Mouse (Mus musculus) ZHBTc4 (cell line): ENCODE results near the gene Smarcal1.

Experiments
- DNase-seq: peaks from one replicate; pipeline ENCODE4 v3.0.0-alpha.2; 2011; ENCODE audit warnings: low read depth, low spot score

The Smarcal1 gene

DNA sequence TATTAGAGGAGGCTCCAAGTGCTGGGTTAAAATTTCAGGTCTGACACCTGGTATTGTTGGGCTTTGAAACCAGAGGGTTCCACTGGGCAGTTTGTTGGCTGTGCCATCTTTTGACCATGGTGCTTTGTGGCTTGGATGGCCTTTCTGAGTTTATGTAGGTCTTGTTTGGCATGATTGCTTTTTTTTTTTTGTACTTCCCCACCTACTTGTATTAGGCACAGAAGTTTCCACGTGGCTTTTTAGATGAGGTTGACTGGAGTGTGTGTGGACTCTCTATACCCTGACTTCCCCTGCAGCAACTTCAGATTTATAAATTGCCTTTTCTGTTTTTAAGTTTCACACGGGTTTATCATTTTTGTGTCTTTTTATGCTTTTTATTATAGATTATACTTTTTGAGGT, 5.7 kb downstream of the Smarcal1 start:
- DNase-seq, result no peak

- DNase-seq, result no peak
Measured at GRCm38 (mm10) chr1:72590636-72591035, 7.6 kb downstream of the Smarcal1 start.

DNA sequence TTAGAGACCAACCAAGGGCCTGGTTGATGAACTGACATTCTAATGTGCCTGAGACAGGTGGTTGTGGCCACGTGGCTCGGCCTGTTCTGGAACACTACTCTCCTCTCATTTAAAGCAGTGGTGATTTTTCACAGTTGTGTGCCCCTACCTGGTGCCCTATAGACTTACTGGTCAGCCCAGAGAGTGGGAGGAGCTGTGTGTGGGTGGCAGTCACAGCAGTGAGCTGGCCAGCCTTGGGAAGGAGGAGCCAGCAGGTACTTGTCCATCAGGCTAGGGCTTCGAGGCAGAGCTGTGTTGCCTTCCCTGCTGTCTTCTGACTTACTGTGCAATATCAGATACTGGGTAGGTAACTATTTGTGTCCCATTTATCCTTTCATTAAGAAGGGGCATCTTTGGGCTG, 9.3 kb downstream of the Smarcal1 start:
- no peak for DNase-seq

DNA sequence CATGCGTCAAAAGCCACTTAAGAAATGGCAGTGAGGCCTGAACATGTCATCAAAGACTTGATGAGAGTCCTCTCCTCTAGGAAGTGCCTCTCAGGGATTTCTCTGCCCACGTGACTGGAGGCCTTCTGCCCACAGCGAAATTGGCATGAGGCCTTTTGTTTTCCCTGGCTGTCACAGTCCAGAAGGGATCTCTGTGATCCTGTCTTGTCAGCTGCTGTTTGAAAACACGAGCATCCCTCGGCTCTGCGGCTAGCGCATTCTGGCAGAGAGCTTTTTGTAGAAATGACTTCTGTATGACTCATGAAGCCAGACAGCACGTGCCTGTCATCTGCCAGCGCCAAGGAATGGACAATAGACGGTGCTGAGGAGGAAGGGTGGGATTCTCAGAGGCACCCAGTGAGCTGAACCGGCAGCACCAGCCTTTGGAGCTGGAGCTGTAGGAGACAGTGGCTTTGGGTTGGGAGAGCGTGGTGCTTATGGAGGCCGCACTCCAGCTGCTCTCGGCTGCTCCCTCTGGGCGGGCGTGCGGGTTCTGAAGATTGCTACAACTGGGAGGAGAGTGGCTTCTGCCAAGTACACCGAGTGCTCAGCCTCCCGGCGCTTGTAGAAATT, 10.4 kb downstream of the Smarcal1 start:
- peak; percentile 44 for DNase-seq

DNA sequence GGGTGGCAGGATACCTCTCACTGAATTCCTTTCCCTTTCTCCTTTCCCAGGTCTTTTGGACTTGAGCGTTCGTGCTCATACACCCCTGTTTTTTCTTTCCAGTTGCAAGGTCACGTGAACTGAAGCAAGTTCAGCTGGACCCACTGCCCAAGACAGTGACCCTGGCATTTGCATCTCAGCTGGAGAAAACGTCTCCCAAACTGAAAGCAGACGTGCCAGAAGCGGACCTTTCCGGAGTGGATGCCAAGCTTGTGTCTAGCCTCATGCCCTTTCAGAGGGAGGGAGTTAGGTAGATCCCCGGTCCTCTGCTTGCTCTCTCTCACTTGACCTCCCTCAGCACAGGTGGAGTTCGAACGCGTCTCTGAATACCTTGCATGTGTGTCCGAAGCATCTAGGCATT, 12.6 kb downstream of the Smarcal1 start:
- DNase-seq, result no peak

GRCm38 (mm10) chr1:72596231-72596630, 13.2 kb downstream of the Smarcal1 start:
- no peak for DNase-seq

- no peak for DNase-seq
Measured at GRCm38 (mm10) chr1:72599146-72600101, 16.4 kb downstream of the Smarcal1 start.

GRCm38 (mm10) chr1:72600778-72601177, 17.7 kb downstream of the Smarcal1 start:
- no peak for DNase-seq

DNA sequence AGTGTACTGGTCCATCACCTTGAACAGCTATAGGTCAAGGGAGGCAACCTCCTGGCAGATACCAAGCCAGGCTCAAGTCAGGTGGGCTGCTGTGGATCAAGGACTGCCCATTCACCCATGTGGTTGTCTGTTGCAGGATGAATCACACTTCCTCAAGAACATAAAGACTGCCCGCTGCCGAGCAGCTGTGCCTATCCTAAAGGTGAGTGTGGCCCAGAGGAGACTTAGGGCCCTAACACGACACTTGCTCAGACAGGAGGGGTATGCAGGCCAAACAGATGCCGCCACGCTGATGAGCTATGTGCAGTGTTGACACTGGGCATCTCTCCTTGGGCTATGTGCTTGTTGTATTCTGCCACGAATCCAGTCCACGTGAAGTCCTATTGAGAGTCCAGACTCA, 18.2 kb downstream of the Smarcal1 start:
- no peak for DNase-seq

DNA sequence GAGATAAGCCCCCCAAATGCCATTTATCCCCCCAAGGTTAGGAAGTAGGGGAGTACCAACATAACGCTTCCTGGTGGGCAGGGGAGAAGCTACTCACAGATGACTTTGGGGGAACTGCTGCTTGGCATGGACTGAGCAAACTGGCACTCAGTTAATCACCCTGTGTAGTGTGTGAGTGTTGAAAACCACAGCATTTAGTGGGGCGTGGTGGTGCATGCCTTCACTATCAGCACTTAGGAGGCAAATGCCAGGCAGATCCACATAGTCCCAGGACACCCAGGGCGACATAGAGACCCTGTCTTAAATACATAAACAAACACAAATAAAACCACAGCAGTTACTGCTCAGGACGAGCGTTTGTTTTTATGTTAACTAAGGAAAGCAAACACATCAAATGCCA, 19.1 kb downstream of the Smarcal1 start:
- no peak for DNase-seq

DNA sequence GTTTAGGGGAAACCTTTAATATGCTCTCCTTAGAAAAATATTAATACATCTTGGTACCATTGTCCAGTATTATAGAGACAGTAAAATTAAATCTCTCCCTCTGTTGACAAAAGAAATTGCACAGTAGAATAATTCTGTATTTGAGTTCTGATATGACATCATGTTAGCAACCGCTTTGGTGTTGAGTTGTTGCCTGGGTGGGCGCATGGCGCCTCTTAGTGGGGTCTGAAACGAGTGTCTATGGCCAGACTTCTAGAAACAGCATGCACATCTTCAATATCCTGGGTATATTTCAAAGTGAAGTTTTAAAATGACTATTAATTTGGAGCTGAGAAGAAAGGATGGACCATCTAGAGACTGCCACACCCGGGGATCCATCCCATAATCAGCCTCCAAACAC, 19.8 kb downstream of the Smarcal1 start:
- no peak for DNase-seq

DNA sequence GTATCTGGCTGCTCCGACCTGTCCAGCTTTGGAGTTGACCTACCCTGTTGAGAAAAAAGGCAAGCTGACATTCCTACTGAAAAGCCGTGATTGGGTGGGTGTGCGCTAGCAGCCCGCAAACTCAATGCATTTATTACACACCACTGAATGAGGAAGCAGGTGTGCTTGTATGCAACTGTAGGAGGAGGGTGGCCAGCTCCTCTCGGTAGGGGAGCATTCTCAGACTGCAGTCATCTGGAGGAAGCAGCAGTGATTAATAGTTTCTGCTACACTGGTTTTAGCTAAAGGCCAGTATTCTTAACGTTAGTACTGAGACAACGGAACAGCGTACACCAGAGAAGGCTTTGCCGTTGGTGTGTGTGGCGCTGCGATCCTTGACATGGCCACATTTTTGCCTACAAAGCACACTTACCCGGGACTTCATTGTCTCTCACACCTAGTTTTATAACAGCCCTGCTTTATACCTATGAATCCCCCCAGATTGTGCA, 23.2 kb downstream of the Smarcal1 start:
- DNase-seq, result no peak

- DNase-seq, result no peak
Measured at GRCm38 (mm10) chr1:72609129-72609528, 26.1 kb downstream of the Smarcal1 start.

- peak; percentile 45 for DNase-seq
Measured at GRCm38 (mm10) chr1:72609887-72610877, 27.1 kb downstream of the Smarcal1 start.

- DNase-seq, result no peak
Measured at GRCm38 (mm10) chr1:72612172-72612571, 29.1 kb downstream of the Smarcal1 start.

- DNase-seq, result peak; percentile 22
Measured at GRCm38 (mm10) chr1:72635221-72635620, 52.2 kb downstream of the Smarcal1 start.

DNA sequence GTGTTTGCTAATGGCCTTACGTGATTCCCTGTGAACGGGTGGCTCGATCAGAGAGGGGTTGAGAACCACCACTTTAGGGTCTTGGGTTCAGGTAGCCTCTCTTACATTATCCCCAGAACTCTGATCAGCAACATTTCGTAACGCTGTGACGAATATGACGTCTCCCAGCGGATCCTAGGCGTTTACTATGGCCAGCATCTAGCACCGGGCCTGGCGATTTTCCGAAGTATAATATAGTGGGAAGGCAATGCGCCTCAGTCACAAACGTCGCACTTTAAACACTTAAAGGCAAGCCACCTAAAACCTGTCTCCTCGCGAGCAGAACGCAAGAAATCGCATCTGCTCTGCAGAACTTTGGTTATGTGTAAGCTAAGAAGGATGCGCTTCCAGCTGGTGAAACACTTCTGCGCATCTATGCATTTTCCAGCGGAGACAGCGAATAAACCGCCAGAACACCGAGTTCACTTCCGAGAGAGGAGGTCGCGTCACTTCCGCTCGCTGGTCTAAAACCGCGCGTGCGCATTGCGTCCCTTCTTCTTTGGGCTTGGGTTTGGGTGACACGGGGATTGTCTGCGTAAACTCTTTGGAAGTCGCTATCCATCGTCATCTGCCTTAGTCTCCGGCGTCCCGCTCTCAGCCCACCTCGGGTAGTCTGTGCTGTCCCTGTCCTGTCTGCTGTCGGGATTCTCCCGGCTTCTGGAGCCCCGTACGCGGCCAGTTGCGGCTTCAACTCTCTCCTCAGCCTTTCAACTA, 57.8 kb downstream of the Smarcal1 start:
- DNase-seq, result peak; percentile 95

- peak; percentile 6 for DNase-seq
Measured at GRCm38 (mm10) chr1:72673070-72673469, 90.0 kb downstream of the Smarcal1 start.
